Mouse (Mus musculus) cerebellum, adult 2 months (tissue): ENCODE measurements around the gene Gli1.

Experiments used
- CTCF ChIP-seq: fragments of 200-500 bp; IDR thresholded peaks from 2 replicates; pipeline ENCODE4 v1.5.1; 2011; ENCODE audit warnings: low read depth, mild to moderate bottlenecking, control low read depth, low read length, moderate library complexity, borderline replicate concordance; ENCODE audit not compliant: insufficient read depth
- POLR2A ChIP-seq: fragments of 200-500 bp; IDR thresholded peaks from 2 replicates; pipeline ENCODE4 v1.6.1; 2011; ENCODE audit warnings: low read length, control low read depth, borderline replicate concordance; ENCODE audit not compliant: insufficient read depth

GRCm38 (mm10) chr10:127337536-127338099, 4.2 kb downstream of the Gli1 start:
- no peak for TF ChIP-seq POLR2A
- TF ChIP-seq CTCF, result no peak
